Mouse (Mus musculus) midbrain, embryonic 11.5 days (tissue): Measurements from ENCODE around the gene Ptpn14. TPM values are rescaled to one million over a fixed set of nuclear protein-coding genes. Genes with fewer than 3 reads are reported as not detected.

Experiments used
- ATAC-seq: fragments of 200-750 bp; cut with Nextera tagmentation; 2 replicates; pipeline ENCODE4 v1.8.0; 2017; ENCODE audit warnings: moderate TSS enrichment, moderate library complexity; ENCODE audit not compliant: low FRiP score
- DNase-seq: peaks from one replicate; pipeline ENCODE4 v3.0.0; 2015; ENCODE audit warnings: low spot score; ENCODE audit errors: missing footprints
- H3K27ac ChIP-seq: fragments of 300-500 bp; sonication (generic); 2 replicates; pipeline ENCODE4 v1.5.1; 2014; ENCODE audit warnings: low read depth, low read length
- H3K27me3 ChIP-seq: fragments of 300-500 bp; sonication (generic); 2 replicates; pipeline ENCODE4 v1.6.1; 2014; ENCODE audit warnings: mild to moderate bottlenecking, low read length, moderate library complexity, mixed read lengths; ENCODE audit not compliant: control insufficient read depth, insufficient read depth
- H3K36me3 ChIP-seq: fragments of 300-500 bp; sonication (generic); 2 replicates; pipeline ENCODE4 v1.6.1; 2014; ENCODE audit warnings: mild to moderate bottlenecking, low read length, moderate library complexity, mixed read lengths; ENCODE audit not compliant: control insufficient read depth, insufficient read depth
- H3K4me1 ChIP-seq: fragments of 300-500 bp; sonication (generic); 2 replicates; pipeline ENCODE4 v1.6.1; 2014; ENCODE audit warnings: low read length; ENCODE audit not compliant: control insufficient read depth, insufficient read depth
- H3K4me2 ChIP-seq: fragments of 300-500 bp; sonication (generic); 2 replicates; pipeline ENCODE4 v1.6.1; 2014; ENCODE audit warnings: mild to moderate bottlenecking, moderate library complexity
- H3K4me3 ChIP-seq: fragments of 300-500 bp; sonication (generic); 2 replicates; pipeline ENCODE4 v1.5.1; 2014; ENCODE audit warnings: low read depth, low read length
- H3K9ac ChIP-seq: fragments of 300-500 bp; sonication (generic); 2 replicates; pipeline ENCODE4 v1.6.1; 2014; ENCODE audit warnings: low read length
- H3K9me3 ChIP-seq: fragments of 300-500 bp; sonication (generic); 2 replicates; pipeline ENCODE4 v1.6.1; 2016; ENCODE audit warnings: low read length; ENCODE audit not compliant: control insufficient read depth
- WGBS: fragments of 180-500 bp; shearing (Covaris S2); extraction: QIAGEN DNeasy Blood & Tissue Kit; methylation state at CpG from one replicate; pipeline ENCODE4 v1.1.7; 2014; 5-methylcytosine and 5-hydroxymethylcytosine counted together
- polyA plus RNA-seq: library from polyadenylated mRNA; unstranded; fragments of >200 nt; fragmentation: Nextera tagmentation; extraction: Ambion mirVana; gene quantifications from 2 replicates; pipeline ENCODE4 v1.2.1, GENCODE M21; 2014

The Ptpn14 gene
- polyA plus RNA-seq, 1 experiment from 2014 or later: 4.3 TPM

- no peak for DNase-seq
- Histone ChIP-seq H3K4me3 (no peak overlapping the region), H3K27ac (no peak overlapping the region), H3K9ac (no peak overlapping the region), H3K36me3 (no peaks in the 10 kb centered on the region), H3K27me3 (no peaks in the 10 kb centered on the region), H3K4me1 (peaks cover 4% of the 10 kb centered on the region; the same call in 1 of the 2 replicates), H3K4me2 (no peak overlapping the region), H3K9me3 (no peaks in the 10 kb centered on the region)
- ATAC-seq: no peak
- WGBS: 91% methylated on average over 13 of the region's 13 CpGs
Observed at GRCm38 (mm10) chr1:189898708-189899107, 170.6 kb downstream of the Ptpn14 start.

- H3K9me3 ChIP-seq: no peaks in the 10 kb centered on the region
- no peak overlapping the region for H3K9ac ChIP-seq
- no peaks in the 10 kb centered on the region for H3K27me3 ChIP-seq
- WGBS: 92% methylated on average over 6 of the region's 6 CpGs
- ATAC-seq (no peak), DNase-seq (no peak)
- H3K27ac ChIP-seq: no peak overlapping the region
- peaks cover 4% of the 10 kb centered on the region; the same call in 1 of the 2 replicates for H3K4me1 ChIP-seq
- H3K4me3 ChIP-seq: no peak overlapping the region
- H3K4me2 ChIP-seq: no peak overlapping the region
- no peaks in the 10 kb centered on the region for H3K36me3 ChIP-seq
Observed at GRCm38 (mm10) chr1:189899526-189899925, 171.5 kb downstream of the Ptpn14 start.

- 92% methylated on average over 9 of the region's 9 CpGs for WGBS
- no peaks in the 10 kb centered on the region for H3K27me3 ChIP-seq
- no peak overlapping the region for H3K9ac ChIP-seq
- H3K4me1 ChIP-seq: peaks cover 4% of the 10 kb centered on the region; the same call in 1 of the 2 replicates
- no peak overlapping the region for H3K4me3 ChIP-seq
- ATAC-seq (no peak), DNase-seq (no peak)
- H3K9me3 ChIP-seq: no peaks in the 10 kb centered on the region
- no peak overlapping the region for H3K4me2 ChIP-seq
- no peak overlapping the region for H3K27ac ChIP-seq
- H3K36me3 ChIP-seq: no peaks in the 10 kb centered on the region
Observed at GRCm38 (mm10) chr1:189902413-189902812, 174.3 kb downstream of the Ptpn14 start.

GRCm38 (mm10) chr1:189903169-189903568 lies 175.1 kb downstream of the Ptpn14 start:
- H3K36me3 ChIP-seq: no peaks in the 10 kb centered on the region
- H3K4me2 ChIP-seq: no peak overlapping the region
- no peak for ATAC-seq
- H3K27me3 ChIP-seq: no peaks in the 10 kb centered on the region
- H3K4me3 ChIP-seq: no peak overlapping the region
- no peak for DNase-seq
- no peaks in the 10 kb centered on the region for H3K9me3 ChIP-seq
- peaks cover under 1% of the 10 kb centered on the region; the same call in 1 of the 2 replicates for H3K4me1 ChIP-seq
- no peak overlapping the region for H3K27ac ChIP-seq
- 86% methylated on average over 11 of the region's 11 CpGs for WGBS
- no peak overlapping the region for H3K9ac ChIP-seq

DNA sequence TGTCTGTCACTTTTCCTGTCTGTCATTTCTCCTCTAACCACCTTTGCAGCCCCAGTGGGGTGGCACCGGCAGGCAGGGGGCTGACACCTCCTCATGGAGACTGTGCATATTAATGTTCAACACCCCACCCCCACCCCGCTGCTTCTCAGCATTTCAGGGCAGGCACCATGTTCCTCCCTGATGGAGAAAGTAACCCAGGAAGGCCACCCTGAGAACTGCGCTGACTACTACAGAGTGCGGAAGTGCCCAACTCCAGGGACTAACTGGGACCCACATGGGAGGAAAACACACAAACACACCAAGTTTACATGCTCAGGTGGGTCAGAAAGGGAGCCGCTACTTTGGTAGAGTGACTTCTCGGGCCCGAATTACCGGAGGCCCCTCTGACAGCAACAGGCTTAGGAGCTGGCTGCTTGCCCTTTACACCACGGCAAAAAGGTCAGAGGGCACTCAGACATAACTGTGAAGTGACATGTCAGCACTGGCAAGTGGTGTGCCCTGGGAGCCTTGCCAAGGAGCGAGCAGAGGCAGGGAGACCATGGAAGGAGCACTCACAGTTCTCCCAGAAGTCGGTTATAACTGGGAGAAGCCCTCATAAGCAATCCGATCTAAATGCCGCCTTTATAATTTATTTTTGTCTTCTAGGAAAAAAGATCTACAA lies 182.7 kb downstream of the Ptpn14 start:
- no peaks in the 10 kb centered on the region for H3K9me3 ChIP-seq
- no peak overlapping the region for H3K27ac ChIP-seq
- ATAC-seq (no peak), DNase-seq (no peak)
- 64% methylated on average over 13 of the region's 13 CpGs for WGBS
- H3K9ac ChIP-seq: no peak overlapping the region
- no peak overlapping the region for H3K4me3 ChIP-seq
- peaks cover 11% of the 10 kb centered on the region for H3K4me1 ChIP-seq
- H3K36me3 ChIP-seq: no peaks in the 10 kb centered on the region
- no peaks in the 10 kb centered on the region for H3K27me3 ChIP-seq
- no peak overlapping the region for H3K4me2 ChIP-seq

DNA sequence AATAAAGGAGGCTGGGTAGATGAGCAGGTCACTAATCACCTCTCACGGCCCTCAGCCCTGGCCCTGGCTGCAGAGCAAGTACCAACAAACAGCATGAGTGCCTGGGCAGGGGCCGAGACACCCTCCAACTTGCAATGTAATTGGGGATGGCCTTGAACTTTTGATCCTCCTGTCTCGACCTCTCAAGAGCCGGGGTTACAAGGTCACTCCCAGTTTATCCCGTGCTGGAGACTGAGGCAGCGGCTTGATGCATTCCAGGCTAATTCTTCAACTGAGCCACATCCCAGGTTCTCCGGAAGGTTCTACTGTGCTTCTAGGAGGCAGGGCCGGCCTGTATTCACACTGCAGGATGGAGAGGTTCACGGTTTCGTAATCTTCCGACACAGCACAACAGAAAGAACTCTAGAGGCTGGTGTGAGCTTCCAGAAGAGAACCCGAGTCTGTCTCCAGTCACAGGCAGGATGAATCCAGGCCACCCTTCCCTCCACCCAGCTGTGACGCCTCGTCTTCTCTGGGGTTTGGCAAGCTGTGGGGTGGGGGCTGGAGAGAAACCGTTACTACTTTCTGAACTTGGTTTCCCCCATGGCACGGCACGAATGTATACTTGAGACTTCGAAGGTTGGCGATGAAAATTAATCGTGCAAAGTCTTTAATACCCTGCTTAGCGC lies 185.2 kb downstream of the Ptpn14 start:
- no peak for DNase-seq
- Histone ChIP-seq H3K27ac (no peak overlapping the region), H3K4me2 (no peak overlapping the region), H3K4me1 (peaks cover 26% of the 10 kb centered on the region), H3K4me3 (no peak overlapping the region), H3K27me3 (no peaks in the 10 kb centered on the region), H3K9me3 (no peaks in the 10 kb centered on the region), H3K9ac (no peak overlapping the region), H3K36me3 (no peaks in the 10 kb centered on the region)
- WGBS: 89% methylated on average over 21 of the region's 21 CpGs
- no peak for ATAC-seq

- DNase-seq: peak; percentile 83
Observed at GRCm38 (mm10) chr1:189916422-189917125, 188.5 kb downstream of the Ptpn14 start.

GRCm38 (mm10) chr1:189917126-189917500 lies 189.0 kb downstream of the Ptpn14 start:
- Histone ChIP-seq H3K4me2 (no peak overlapping the region), H3K9me3 (no peaks in the 10 kb centered on the region), H3K36me3 (no peaks in the 10 kb centered on the region), H3K9ac (no peak overlapping the region), H3K27ac (no peak overlapping the region), H3K4me1 (peaks cover 32% of the 10 kb centered on the region), H3K4me3 (no peak overlapping the region), H3K27me3 (no peaks in the 10 kb centered on the region)
- WGBS: 35% methylated on average over 4 of the region's 4 CpGs
- no peak for DNase-seq
- no peak for ATAC-seq

More at GRCm38 (mm10) chr1:189916422-189917125, 188.5 kb downstream of the Ptpn14 start:
- no peak overlapping the region for H3K4me3 ChIP-seq
- H3K9ac ChIP-seq: no peak overlapping the region
- peak overlapping the region; percentile 18; the same call in 1 of the 2 replicates for H3K27ac ChIP-seq
- peaks cover 32% of the 10 kb centered on the region for H3K4me1 ChIP-seq
- no peak for ATAC-seq
- no peaks in the 10 kb centered on the region for H3K36me3 ChIP-seq
- no peak overlapping the region for H3K4me2 ChIP-seq
- H3K27me3 ChIP-seq: no peaks in the 10 kb centered on the region
- WGBS: 31% methylated on average over 10 of the region's 10 CpGs
- H3K9me3 ChIP-seq: no peaks in the 10 kb centered on the region

DNA sequence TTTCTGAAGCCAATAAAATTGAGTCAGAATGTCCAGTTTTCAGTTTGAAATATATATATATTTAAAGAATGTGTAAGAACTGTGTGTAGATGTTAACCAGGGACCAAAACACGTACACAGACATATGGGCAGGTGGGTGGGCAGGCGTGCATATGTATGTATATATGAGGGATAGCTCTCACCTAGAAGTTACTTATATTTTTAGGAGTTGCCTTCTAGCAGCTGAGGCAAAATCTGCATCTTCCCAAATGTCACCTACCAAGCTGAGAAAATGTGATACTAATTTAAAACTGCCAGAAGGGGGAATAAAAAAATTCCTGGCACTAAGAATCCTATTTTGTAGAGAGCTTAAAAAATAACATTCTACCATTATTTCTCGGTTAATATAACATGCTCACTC lies 191.7 kb downstream of the Ptpn14 start:
- Histone ChIP-seq H3K27ac (no peak overlapping the region), H3K9me3 (no peaks in the 10 kb centered on the region), H3K4me3 (no peak overlapping the region), H3K36me3 (no peaks in the 10 kb centered on the region), H3K9ac (no peak overlapping the region), H3K4me1 (peaks cover 31% of the 10 kb centered on the region), H3K27me3 (no peaks in the 10 kb centered on the region; the same call in 1 of the 2 replicates), H3K4me2 (no peak overlapping the region)
- WGBS: 94% methylated on average over 3 of the region's 3 CpGs
- ATAC-seq: no peak
- no peak for DNase-seq
